Mouse (Mus musculus) neural tube, embryonic 12.5 days (tissue): ENCODE results near the gene 3110082I17Rik. TPM values are rescaled to one million over a fixed set of nuclear protein-coding genes. Genes with fewer than 3 reads are reported as not detected.

Source experiments
- ATAC-seq: fragments of 200-750 bp; cut with Nextera tagmentation; 2 replicates; pipeline ENCODE4 v1.8.0; 2017; ENCODE audit warnings: low read depth, mild to moderate bottlenecking, moderate TSS enrichment, moderate library complexity; ENCODE audit not compliant: low FRiP score
- H3K27ac ChIP-seq: fragments of 300-500 bp; sonication (generic); 2 replicates; pipeline ENCODE4 v1.5.1; 2016
- H3K27me3 ChIP-seq: fragments of 300-500 bp; sonication (generic); replicated peaks from 2 replicates; pipeline ENCODE4 v1.6.1; 2016; ENCODE audit warnings: mild to moderate bottlenecking
- H3K36me3 ChIP-seq: fragments of 300-500 bp; sonication (generic); 2 replicates; pipeline ENCODE4 v1.6.1; 2016; ENCODE audit warnings: mild to moderate bottlenecking
- H3K4me1 ChIP-seq: fragments of 300-500 bp; sonication (generic); 2 replicates; pipeline ENCODE4 v1.6.1; 2016
- H3K4me2 ChIP-seq: fragments of 300-500 bp; sonication (generic); replicated peaks from 2 replicates; pipeline ENCODE4 v1.6.1; 2016; ENCODE audit warnings: mild to moderate bottlenecking
- H3K4me3 ChIP-seq: fragments of 300-500 bp; sonication (generic); 2 replicates; pipeline ENCODE4 v1.5.1; 2016
- H3K9ac ChIP-seq: fragments of 300-500 bp; sonication (generic); 2 replicates; pipeline ENCODE4 v1.6.1; 2016; ENCODE audit warnings: mild to moderate bottlenecking
- H3K9me3 ChIP-seq: fragments of 300-500 bp; sonication (generic); 2 replicates; pipeline ENCODE4 v1.6.1; 2016; ENCODE audit warnings: mild to moderate bottlenecking
- WGBS: fragments of 180-500 bp; shearing (Covaris S2); methylation state at CpG from one replicate; pipeline ENCODE4 v1.1.7; 2016; 5-methylcytosine and 5-hydroxymethylcytosine counted together
- polyA plus RNA-seq: library from polyadenylated mRNA; unstranded; fragments of >200 nt; fragmentation: Nextera tagmentation; extraction: Ambion mirVana; gene quantifications from 2 replicates; pipeline ENCODE4 v1.2.1, GENCODE M21; 2016

3110082I17Rik gene
- polyA plus RNA-seq, 1 experiment from 2014 or later, result 24.1 TPM

DNA sequence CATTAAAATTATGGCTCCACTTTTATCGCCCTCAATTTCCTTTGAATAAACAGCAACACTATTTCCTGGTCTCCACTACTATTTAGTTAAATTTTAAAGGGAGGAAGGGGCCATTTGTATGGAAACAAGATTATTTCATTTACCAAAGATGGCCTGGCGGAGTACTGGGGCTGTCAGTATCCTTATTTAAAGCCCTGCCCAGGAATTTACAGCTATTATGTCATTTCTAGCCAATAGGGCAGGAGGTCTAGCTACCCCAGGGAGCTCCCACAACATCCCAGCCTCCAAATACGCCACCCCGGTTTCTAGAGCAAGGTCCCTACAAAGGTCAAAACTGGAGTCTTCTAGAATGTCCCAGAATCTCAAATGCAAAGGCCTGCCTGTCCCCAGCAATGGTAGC is 46.8 kb downstream of the 3110082I17Rik start:
- Histone ChIP-seq H3K4me3 (no peak overlapping the region), H3K9me3 (no peaks in the 10 kb centered on the region), H3K4me2 (no peak overlapping the region), H3K27ac (no peak overlapping the region), H3K36me3 (0 out of 2 replicates have a peak, but pooled peaks cover 5% of the 10 kb centered on the region), H3K27me3 (no peaks in the 10 kb centered on the region), H3K9ac (no peak overlapping the region), H3K4me1 (peaks cover 10% of the 10 kb centered on the region)
- 54% methylated on average over 4 of the region's 4 CpGs for WGBS
- no peak for ATAC-seq

DNA sequence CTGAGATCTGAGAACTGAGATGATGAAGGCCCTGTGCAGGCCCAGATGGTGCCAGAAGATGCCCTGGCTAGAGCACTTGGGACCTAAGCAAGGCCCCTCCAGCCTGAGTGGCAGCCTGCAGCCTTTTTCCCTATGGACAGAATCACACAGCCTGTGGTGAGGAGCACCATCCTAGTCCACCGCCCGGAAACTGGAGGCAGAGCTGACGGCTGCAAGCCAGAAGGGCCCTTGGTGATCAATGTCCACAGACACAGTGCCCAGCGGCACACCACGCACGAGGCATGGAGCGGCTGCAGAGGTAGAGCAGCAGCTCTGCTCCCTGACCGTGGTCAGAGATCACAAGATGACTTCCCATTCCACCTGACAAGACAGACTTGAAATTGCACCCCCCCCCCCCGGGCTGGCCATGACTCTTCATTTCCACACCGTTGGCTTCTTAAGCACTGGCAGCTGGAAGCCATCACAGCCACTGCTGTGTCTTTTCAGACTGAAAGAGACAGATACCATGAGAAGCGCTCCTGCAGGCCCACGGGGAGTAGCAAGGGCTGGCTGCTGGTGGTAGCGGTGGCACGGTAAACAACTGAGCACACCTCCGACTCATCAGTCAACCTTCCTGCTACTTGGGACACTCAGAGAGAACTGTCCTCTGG is 48.5 kb downstream of the 3110082I17Rik start:
- H3K9ac ChIP-seq, result no peak overlapping the region
- no peaks in the 10 kb centered on the region for H3K9me3 ChIP-seq
- 74% methylated on average over 15 of the region's 15 CpGs for WGBS
- ATAC-seq, result no peak
- no peak overlapping the region for H3K4me3 ChIP-seq
- H3K36me3 ChIP-seq, result 0 out of 2 replicates have a peak, but pooled peaks cover 5% of the 10 kb centered on the region
- H3K27me3 ChIP-seq, result no peaks in the 10 kb centered on the region
- peaks cover 13% of the 10 kb centered on the region; the same call in 1 of the 2 replicates for H3K4me1 ChIP-seq
- H3K4me2 ChIP-seq, result no peak overlapping the region
- H3K27ac ChIP-seq, result no peak overlapping the region

DNA sequence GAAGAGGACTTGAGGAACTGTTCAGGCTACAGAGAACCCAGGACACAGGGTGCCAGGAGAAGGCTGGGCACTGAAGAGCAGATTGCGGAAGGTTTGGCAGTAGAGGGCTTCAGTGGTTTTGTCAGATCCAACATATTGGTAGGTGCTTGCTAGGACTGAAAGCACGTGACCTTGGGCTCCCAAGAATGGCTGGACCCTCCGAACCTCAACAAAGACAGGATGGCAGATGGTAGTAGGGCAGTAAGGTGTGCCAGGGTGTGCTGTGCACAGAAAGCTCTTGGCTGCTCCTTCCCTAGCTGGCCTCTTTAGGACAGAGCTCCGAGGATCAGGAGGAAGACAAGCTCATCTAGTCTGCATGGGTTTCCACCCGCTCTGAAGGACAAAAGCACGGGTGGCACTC is 49.2 kb downstream of the 3110082I17Rik start:
- H3K9me3 ChIP-seq, result no peaks in the 10 kb centered on the region
- 94% methylated on average over 6 of the region's 6 CpGs for WGBS
- H3K4me1 ChIP-seq, result peaks cover 15% of the 10 kb centered on the region; the same call in 1 of the 2 replicates
- no peak for ATAC-seq
- H3K4me2 ChIP-seq, result no peak overlapping the region
- H3K36me3 ChIP-seq, result 0 out of 2 replicates have a peak, but pooled peaks cover 5% of the 10 kb centered on the region
- H3K27me3 ChIP-seq, result no peaks in the 10 kb centered on the region
- no peak overlapping the region for H3K9ac ChIP-seq
- no peak overlapping the region for H3K4me3 ChIP-seq
- H3K27ac ChIP-seq, result no peak overlapping the region

DNA sequence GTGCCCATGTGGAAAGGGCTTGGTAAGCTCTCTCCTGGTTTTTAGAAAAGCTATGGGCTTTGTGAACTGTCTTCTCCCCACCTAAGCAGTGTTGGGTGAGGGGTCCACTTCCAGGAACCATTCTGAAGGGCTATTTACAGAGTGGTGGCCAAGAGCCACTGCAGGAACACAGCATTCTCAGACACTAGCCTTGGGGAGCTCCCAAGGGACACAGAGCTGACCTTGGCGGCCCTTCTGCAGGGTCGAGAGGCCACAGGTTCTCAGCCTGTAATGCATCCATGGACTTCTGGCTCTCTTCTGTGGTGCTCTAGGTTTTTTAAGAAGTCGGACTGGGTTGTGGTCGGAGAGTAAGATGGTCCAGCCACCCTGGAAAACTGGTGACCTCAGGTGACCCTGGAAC is 50.3 kb downstream of the 3110082I17Rik start:
- H3K4me3 ChIP-seq, result no peak overlapping the region
- peaks cover 21% of the 10 kb centered on the region; the same call in 1 of the 2 replicates for H3K4me1 ChIP-seq
- 0 out of 2 replicates have a peak, but pooled peaks cover 5% of the 10 kb centered on the region for H3K36me3 ChIP-seq
- H3K4me2 ChIP-seq, result no peak overlapping the region
- 88% methylated on average over 4 of the region's 4 CpGs for WGBS
- no peaks in the 10 kb centered on the region for H3K9me3 ChIP-seq
- no peak overlapping the region for H3K9ac ChIP-seq
- no peak overlapping the region for H3K27ac ChIP-seq
- H3K27me3 ChIP-seq, result no peaks in the 10 kb centered on the region
- no peak for ATAC-seq

DNA sequence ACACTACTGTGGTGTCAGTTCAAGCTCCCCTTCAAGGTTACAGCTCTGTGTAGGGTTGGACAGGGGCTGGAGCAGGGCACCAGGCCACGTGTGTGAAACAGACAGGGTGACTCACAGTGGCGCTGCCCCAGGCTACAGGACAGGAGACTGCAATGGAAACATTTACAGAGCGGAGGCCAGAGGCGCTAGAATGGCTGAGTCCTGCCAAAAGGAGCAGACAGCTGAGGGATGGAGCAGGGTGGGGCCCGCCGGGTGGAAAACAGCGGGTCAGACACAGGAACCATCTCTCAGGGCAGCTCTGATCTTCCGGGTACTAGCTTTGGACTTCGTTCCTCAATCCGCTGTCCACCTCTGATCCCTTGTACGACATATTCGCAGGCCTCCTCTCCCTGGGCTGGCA is 50.9 kb downstream of the 3110082I17Rik start:
- H3K9ac ChIP-seq, result no peak overlapping the region
- no peak overlapping the region for H3K4me3 ChIP-seq
- 81% methylated on average over 12 of the region's 12 CpGs for WGBS
- ATAC-seq, result no peak
- H3K4me2 ChIP-seq, result no peak overlapping the region
- no peaks in the 10 kb centered on the region for H3K36me3 ChIP-seq
- H3K9me3 ChIP-seq, result no peaks in the 10 kb centered on the region
- H3K27me3 ChIP-seq, result no peaks in the 10 kb centered on the region
- no peak overlapping the region for H3K27ac ChIP-seq
- H3K4me1 ChIP-seq, result peaks cover 22% of the 10 kb centered on the region; the same call in 1 of the 2 replicates

DNA sequence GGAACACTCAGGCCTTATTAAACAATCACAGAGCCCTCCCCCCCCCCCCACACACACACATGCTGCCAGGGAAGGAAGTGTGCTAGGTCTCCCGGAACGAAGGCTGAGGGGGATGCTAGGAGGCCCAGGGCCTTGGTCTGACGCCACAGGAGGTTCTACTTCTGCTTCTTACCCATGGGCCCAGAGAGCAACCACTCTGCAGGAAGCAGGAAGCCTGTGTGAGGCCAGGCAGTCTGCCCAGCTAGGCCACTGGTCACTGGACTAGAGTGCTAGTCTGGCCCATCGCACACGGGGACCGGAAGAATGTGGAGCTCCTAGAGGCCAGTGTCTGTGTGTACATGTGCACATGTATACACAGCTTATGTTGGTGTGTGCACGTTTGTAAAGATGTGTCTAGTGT is 51.8 kb downstream of the 3110082I17Rik start:
- peaks cover 22% of the 10 kb centered on the region; the same call in 1 of the 2 replicates for H3K4me1 ChIP-seq
- no peak overlapping the region for H3K27ac ChIP-seq
- no peak overlapping the region for H3K9ac ChIP-seq
- no peaks in the 10 kb centered on the region for H3K36me3 ChIP-seq
- H3K4me2 ChIP-seq, result no peak overlapping the region
- H3K4me3 ChIP-seq, result no peak overlapping the region
- H3K9me3 ChIP-seq, result no peaks in the 10 kb centered on the region
- no peak for ATAC-seq
- no peaks in the 10 kb centered on the region for H3K27me3 ChIP-seq
- 84% methylated on average over 7 of the region's 7 CpGs for WGBS

DNA sequence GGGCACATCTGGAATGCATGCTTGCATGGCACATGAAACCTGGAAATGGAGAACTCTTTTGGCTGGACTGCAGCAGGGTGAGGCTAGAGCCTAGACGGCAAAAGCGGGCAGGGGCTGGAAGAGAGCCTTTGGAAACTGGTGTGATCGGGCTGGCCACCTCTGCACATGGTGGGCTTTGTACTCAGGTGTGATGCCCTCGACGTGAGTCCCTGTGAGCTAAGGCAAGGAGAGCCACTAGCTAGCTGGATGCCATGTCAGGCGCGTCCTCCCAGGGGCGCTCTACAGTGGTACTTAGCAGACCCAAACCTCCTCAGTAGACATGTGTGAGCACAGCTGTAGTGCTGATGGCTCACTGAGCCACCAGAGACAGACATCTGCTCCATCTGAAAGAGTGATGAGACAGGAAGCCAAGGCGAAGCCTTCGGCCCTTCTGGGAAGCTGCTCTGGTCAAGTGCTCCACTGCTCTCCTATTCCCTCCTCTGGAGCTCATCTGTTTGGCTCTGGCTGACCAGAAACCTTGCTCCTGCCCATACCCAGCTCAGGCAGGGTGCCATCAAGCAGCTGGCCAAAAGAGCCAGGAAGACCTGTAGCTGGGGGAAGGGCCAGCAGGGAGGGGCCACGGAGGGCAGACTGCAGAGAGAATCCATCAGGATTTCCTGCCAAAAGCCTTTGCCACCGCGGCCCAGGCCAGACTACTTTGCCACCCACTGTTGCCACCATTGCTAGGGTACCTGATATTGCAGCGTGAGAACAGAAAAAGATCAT is 53.0 kb downstream of the 3110082I17Rik start:
- H3K27me3 ChIP-seq, result no peaks in the 10 kb centered on the region
- no peak overlapping the region for H3K27ac ChIP-seq
- no peaks in the 10 kb centered on the region for H3K9me3 ChIP-seq
- ATAC-seq, result no peak
- no peak overlapping the region for H3K4me3 ChIP-seq
- H3K4me2 ChIP-seq, result no peak overlapping the region
- no peaks in the 10 kb centered on the region for H3K36me3 ChIP-seq
- H3K9ac ChIP-seq, result no peak overlapping the region
- 89% methylated on average over 14 of the region's 14 CpGs for WGBS
- H3K4me1 ChIP-seq, result peaks cover 22% of the 10 kb centered on the region; the same call in 1 of the 2 replicates

DNA sequence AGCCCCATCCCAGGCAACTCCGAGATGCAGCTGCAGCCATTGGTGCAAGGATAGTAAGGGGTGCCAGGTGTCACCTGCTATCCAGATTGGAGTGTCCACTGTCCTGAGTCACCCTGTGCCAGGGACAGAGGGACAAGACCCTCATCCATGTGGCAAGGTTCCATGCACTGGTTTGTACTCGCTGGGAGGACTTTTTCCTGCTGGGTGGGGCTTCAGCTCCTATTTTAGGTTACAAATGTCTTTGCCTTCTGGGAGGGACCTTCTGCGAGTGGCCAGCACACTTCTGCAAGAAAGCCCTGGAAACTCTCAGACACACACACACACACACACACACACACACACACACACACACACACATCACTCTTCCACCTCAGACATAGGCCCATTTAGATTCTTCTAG is 54.4 kb downstream of the 3110082I17Rik start:
- Histone ChIP-seq H3K27me3 (no peaks in the 10 kb centered on the region), H3K4me2 (no peak overlapping the region), H3K4me3 (no peak overlapping the region), H3K27ac (no peak overlapping the region), H3K4me1 (peaks cover 17% of the 10 kb centered on the region; the same call in 1 of the 2 replicates), H3K9me3 (no peaks in the 10 kb centered on the region), H3K36me3 (no peaks in the 10 kb centered on the region), H3K9ac (no peak overlapping the region)
- 79% methylated on average over 3 of the region's 3 CpGs for WGBS
- ATAC-seq, result no peak

DNA sequence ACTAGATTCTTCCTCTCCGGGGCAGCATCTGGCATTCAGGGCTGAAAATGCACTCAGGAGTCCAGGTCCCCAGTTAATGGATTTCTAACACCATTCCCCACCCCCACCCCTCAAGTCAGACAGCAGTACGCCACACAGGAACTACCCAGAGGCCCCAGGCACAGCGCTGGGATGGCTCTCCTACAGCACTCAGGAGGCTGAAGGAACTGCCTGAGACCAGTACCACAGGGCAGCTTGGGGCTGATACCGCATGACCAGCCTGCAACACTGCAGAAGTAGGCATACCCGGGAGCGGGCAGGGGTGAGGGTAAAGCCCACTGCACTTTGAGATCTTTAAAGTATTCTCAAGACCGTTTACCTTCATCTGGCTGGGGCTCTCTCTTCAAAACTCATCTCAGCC is 54.8 kb downstream of the 3110082I17Rik start:
- no peak overlapping the region for H3K4me2 ChIP-seq
- no peak for ATAC-seq
- no peaks in the 10 kb centered on the region for H3K9me3 ChIP-seq
- H3K9ac ChIP-seq, result no peak overlapping the region
- WGBS, result 72% methylated on average over 7 of the region's 7 CpGs
- H3K36me3 ChIP-seq, result no peaks in the 10 kb centered on the region
- no peak overlapping the region for H3K27ac ChIP-seq
- H3K4me3 ChIP-seq, result no peak overlapping the region
- H3K27me3 ChIP-seq, result no peaks in the 10 kb centered on the region
- H3K4me1 ChIP-seq, result peaks cover 17% of the 10 kb centered on the region; the same call in 1 of the 2 replicates

DNA sequence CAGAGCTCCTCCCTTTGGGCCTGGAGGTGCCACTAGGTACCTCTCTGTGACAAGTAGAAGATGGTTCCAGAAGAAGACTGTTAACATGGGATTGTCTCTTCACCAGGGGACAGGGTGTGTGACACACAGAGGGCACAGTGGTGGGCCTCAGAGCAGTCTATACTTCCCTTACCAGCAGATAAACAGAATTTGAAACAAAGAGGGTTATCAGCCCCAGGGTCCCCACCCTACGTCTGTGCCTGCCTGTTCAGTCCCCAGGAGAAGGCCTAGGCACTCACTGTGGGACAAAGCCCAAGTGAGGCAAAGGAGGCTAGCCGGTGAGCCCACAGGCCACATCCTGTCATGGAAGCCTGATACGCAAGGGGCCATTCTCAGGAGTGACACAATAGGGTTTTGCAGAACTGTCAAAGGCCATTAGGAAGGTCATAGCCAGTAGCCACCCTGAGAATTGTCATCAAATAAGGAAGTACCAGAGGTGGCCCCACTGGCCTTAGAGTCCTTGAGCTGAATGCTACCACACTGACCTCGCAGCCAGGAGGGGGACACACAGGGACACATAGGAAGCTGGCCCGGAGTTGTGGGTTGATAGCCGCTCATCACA is 55.4 kb downstream of the 3110082I17Rik start, which contains the start of gene C130050O18Rik:
Gene C130050O18Rik, plus strand, starts transcription at position 480 of the 601 bp plus-strand sequence.
- H3K36me3 ChIP-seq, result no peaks in the 10 kb centered on the region
- WGBS, result 76% methylated on average over 6 of the region's 6 CpGs
- no peaks in the 10 kb centered on the region for H3K27me3 ChIP-seq
- peaks cover 17% of the 10 kb centered on the region; the same call in 1 of the 2 replicates for H3K4me1 ChIP-seq
- H3K9me3 ChIP-seq, result no peaks in the 10 kb centered on the region
- ATAC-seq, result no peak
- no peak within 1 kb of the TSS for H3K4me2 ChIP-seq
- H3K9ac ChIP-seq, result no peak within 1 kb of the TSS
- no peak within 1 kb of the TSS for H3K27ac ChIP-seq
- H3K4me3 ChIP-seq, result no peak within 1 kb of the TSS

DNA sequence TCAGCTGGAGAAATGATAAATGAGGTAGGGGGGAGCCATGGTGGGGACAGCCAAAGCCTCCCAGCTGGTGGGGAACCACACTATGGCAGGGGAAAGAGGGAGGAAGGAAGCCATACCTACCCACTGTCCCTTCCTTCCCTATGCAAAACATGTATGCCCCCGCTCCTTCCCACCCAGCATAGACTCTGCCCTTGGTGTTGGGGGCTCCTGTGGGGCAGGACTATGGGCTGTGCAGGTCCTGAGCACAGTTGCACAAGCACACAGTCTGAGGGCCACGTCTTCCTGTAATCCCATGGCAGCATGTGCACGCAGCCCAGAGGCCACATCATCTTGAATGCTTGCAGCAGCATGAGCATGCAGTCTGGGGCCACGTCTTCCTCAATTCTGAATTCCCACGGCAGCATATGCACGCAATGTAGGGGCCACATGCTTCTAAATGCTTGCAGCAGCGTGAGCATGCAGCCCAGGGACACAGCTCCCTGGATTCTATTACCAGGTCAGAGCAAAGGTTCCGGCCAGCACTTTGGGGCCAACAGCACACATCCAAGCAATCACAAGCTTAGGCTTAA is 56.6 kb downstream of the 3110082I17Rik start:
- no peaks in the 10 kb centered on the region for H3K9me3 ChIP-seq
- no peak overlapping the region for H3K9ac ChIP-seq
- no peak overlapping the region for H3K27ac ChIP-seq
- no peak for ATAC-seq
- 90% methylated on average over 8 of the region's 8 CpGs for whole genome bisulfite sequencing
- H3K27me3 ChIP-seq, result no peaks in the 10 kb centered on the region
- peaks cover 17% of the 10 kb centered on the region; the same call in 1 of the 2 replicates for H3K4me1 ChIP-seq
- no peak overlapping the region for H3K4me3 ChIP-seq
- H3K36me3 ChIP-seq, result no peaks in the 10 kb centered on the region
- no peak overlapping the region for H3K4me2 ChIP-seq

DNA sequence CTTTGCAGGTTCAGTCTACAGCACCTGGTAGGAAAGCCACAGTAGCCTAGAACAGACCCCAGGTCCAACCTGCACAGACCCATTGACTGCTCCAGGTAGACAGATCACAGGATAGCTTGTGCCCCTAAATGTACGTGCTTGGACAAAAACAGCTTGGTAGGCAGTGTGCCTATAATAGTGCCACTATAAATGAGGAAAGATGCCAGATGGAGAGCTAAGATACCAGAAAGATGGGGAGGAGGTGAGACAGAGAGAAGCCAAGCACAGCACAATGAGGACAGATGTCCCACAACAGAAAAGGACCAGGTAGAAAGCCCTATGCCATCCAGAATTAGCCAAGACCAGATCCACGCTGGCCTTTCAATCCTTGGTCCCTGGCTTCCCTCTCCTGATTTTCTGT is 58.2 kb downstream of the 3110082I17Rik start:
- ATAC-seq, result no peak
- peaks cover 12% of the 10 kb centered on the region; the same call in 1 of the 2 replicates for H3K4me1 ChIP-seq
- H3K27ac ChIP-seq, result no peak overlapping the region
- H3K4me3 ChIP-seq, result no peak overlapping the region
- no peak overlapping the region for H3K9ac ChIP-seq
- no peak overlapping the region for H3K4me2 ChIP-seq
- no peaks in the 10 kb centered on the region for H3K27me3 ChIP-seq
- H3K9me3 ChIP-seq, result no peaks in the 10 kb centered on the region
- WGBS, result 89% methylated on average over 2 of the region's 2 CpGs
- H3K36me3 ChIP-seq, result no peaks in the 10 kb centered on the region
